Mouse (Mus musculus): ENCODE results near the gene Pias3.

DNA sequence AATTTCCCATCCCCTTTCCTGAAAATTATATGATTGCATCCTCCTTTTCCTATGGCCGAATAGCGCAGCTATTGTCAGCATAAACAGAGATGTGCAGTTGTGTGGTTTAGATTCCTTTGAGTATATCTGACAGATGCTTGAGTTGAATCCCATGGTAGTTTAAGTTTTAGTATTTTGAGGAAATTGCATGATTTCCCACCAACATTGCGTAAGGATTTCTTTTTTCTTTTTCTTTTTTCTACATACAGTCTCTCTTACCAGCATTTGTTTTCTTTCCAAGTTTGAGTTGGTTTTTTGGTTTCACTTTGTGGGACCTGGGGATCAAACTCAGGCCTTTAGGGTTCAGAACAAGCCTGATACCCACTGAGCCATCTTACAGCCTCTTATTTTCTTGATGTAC lies 48.2 kb downstream of the Pias3 start:
- TF ChIP-seq CTCF (conservative IDR thresholded peaks at IDR 0.05; ENCODE audit: low read length) (no peak), NANOG (IDR thresholded peaks at IDR 0.05; ENCODE audit: borderline replicate concordance, low read length) (no peak), POU5F1 (IDR thresholded peaks at IDR 0.05; ENCODE audit: borderline replicate concordance, low read length) (no peak)
